Mouse (Mus musculus): ENCODE results near the gene Msln. TPM values are rescaled to one million over a fixed set of nuclear protein-coding genes. Genes with fewer than 3 reads are reported as not detected.

The Msln gene
- total and polyA plus RNA-seq, 3 experiments = not detected

DNA sequence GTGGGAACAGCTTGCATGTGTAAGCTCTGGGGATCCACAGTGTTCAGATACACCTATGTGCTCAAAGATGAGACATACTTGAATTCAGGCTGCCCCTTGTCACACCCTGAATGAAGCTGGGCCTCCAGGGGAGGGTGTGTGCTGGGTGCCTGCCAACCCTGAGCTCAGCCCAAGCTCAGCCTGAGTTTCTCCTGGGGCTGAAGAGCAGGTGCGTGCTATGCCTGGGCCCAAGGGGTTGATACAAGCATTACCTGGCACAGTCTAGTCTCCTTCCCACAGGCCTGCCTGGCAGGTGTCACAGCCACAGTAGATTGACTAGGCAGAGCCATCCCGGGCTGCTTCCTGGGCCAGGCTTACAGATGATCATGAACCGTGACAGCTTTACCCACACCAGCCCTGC, 18.4 kb downstream of the Msln start, which contains the start of gene Mslnl:
Mslnl (plus strand) TSS at position 298 of the 400 bp plus-strand sequence.
- in situ Hi-C loops (cut with MboI; ENCODE audit: low pct_ligation_motif_present, low pct_unique_long_range_greater_than_20kb, low sequenced_read_pairs) = loop anchor here (10.0 kb wide), 1 partner anchor 59 kb away; the partner anchor contains the start of genes AC134908.4, Fam173a and Metrn
- H3K4me3 ChIP-seq (replicated peaks in 1 of 3; ENCODE audit: low read depth in 2 of 3, low read length in 2 of 3, poor library complexity in 1 of 3) = no peak within 1 kb of the TSS
- no peaks in the 10 kb centered on the region for H3K4me1 ChIP-seq (ENCODE audit: control insufficient read depth in 1 of 2, insufficient read depth in 2 of 2)
- H3K27me3 ChIP-seq (replicated peaks) = peaks cover 55% of the 10 kb centered on the region
- H3K36me3 ChIP-seq (replicated peaks in 1 of 2; ENCODE audit: control insufficient read depth in 1 of 2, insufficient read depth in 1 of 2, low read length in 1 of 2) = peaks cover 3 to 18% of the 10 kb centered on the region in 2 experiments
- H3K4me2 ChIP-seq (ENCODE audit: insufficient read depth, low read depth, poor library complexity, severe bottlenecking) = no peak within 1 kb of the TSS
- DNase-seq (ENCODE audit: extremely low read depth) = no peak
- no peak within 1 kb of the TSS for H3K9ac ChIP-seq (ENCODE audit: insufficient read depth, low read depth)
- H3K9me3 ChIP-seq (replicated peaks; ENCODE audit: low read length) = no peaks in the 10 kb centered on the region
- no peak within 1 kb of the TSS for H3K27ac ChIP-seq (ENCODE audit: insufficient read depth, low read depth)
- TF ChIP-seq ELF1 (IDR thresholded peaks at IDR 0.05; ENCODE audit: low read depth, low read length) (no peak), ZNF384 (IDR thresholded peaks at IDR 0.05; ENCODE audit: low read depth, low read length) (no peak), UBTF (IDR thresholded peaks at IDR 0.05; ENCODE audit: low read depth, low read length) (no peak), TCF12 (IDR thresholded peaks at IDR 0.05; ENCODE audit: low read depth, low read length) (no peak), ZKSCAN1 (IDR thresholded peaks at IDR 0.05; ENCODE audit: borderline replicate concordance, low read depth, low read length) (no peak), RCOR1 (conservative IDR thresholded peaks at IDR 0.05; ENCODE audit: low read depth, low read length) (no peak), POLR2AphosphoS2 (IDR thresholded peaks at IDR 0.05; ENCODE audit: low read depth, low read length) (no peak)
- H3K79me2 ChIP-seq (replicated peaks; ENCODE audit: control insufficient read depth, extremely low read depth, insufficient read depth, poor library complexity, severe bottlenecking) = no peaks in the 10 kb centered on the region
- dilution Hi-C loops (cut with MboI; ENCODE audit: extremely low pct_ligation_motif_present, extremely low pct_unique_long_range_greater_than_20kb, low sequenced_read_pairs) = no loop called here

DNA sequence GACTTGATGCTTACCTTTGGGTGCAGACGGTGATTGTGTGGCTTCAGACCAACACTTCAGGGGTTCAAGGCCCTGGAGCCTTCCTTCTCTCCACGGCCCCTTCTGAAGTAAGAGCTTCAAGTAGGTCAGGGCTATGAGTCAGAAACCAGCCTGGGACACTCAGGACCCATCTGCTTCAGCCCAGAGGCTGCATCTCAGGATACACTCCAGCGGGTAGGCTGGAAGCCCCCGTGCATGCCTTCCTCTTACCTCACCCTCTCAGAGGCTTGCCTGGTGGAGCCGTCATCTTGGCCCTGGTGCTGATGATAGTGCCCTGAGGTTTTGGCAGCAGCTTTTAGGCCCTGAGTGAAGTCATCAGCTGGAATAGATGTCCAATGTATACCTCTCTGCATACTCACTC, 18.9 kb downstream of the Msln start:
- H3K9ac ChIP-seq (ENCODE audit: insufficient read depth, low read depth) = no peak overlapping the region
- no peaks in the 10 kb centered on the region for H3K4me1 ChIP-seq (ENCODE audit: control insufficient read depth in 1 of 2, insufficient read depth in 2 of 2)
- dilution Hi-C loops (cut with MboI; ENCODE audit: extremely low pct_ligation_motif_present, extremely low pct_unique_long_range_greater_than_20kb, low sequenced_read_pairs) = no loop called here
- peaks cover 7 to 23% of the 10 kb centered on the region in 2 experiments for H3K36me3 ChIP-seq (replicated peaks in 1 of 2; ENCODE audit: control insufficient read depth in 1 of 2, insufficient read depth in 1 of 2, low read length in 1 of 2)
- TF ChIP-seq TBP (conservative IDR thresholded peaks at IDR 0.05; ENCODE audit: low read depth, low read length) (no peak), CTCF (conservative IDR thresholded peaks at IDR 0.05 in 1 of 2, IDR thresholded peaks at IDR 0.05 in 1 of 2; ENCODE audit: low read depth in 2 of 2, low read length in 2 of 2) (no peak), GABPA (IDR thresholded peaks at IDR 0.05; ENCODE audit: insufficient replicate concordance, low read depth, low read length) (no peak), USF2 (conservative IDR thresholded peaks at IDR 0.05; ENCODE audit: low read depth, low read length) (no peak), SMC3 (IDR thresholded peaks at IDR 0.05; ENCODE audit: low read depth, low read length) (no peak), MEF2A (IDR thresholded peaks at IDR 0.05; ENCODE audit: borderline replicate concordance, low read depth, low read length) (no peak), ZC3H11A (IDR thresholded peaks at IDR 0.05; ENCODE audit: low read depth, low read length) (no peak), RCOR1 (conservative IDR thresholded peaks at IDR 0.05; ENCODE audit: low read depth, low read length) (no peak)
- H3K4me3 ChIP-seq (replicated peaks in 1 of 3; ENCODE audit: low read depth in 2 of 3, low read length in 2 of 3, poor library complexity in 1 of 3) = no peak overlapping the region
- H3K4me2 ChIP-seq (ENCODE audit: insufficient read depth, low read depth, poor library complexity, severe bottlenecking) = no peak overlapping the region
- in situ Hi-C loops (cut with MboI; ENCODE audit: low pct_ligation_motif_present, low pct_unique_long_range_greater_than_20kb, low sequenced_read_pairs) = loop anchor here (10.0 kb wide), 1 partner anchor 60 kb away; the partner anchor contains the start of genes AC134908.4, Fam173a and Metrn
- peaks cover 50% of the 10 kb centered on the region for H3K27me3 ChIP-seq (replicated peaks)
- no peaks in the 10 kb centered on the region for H3K9me3 ChIP-seq (replicated peaks; ENCODE audit: low read length)
- no peak overlapping the region for H3K27ac ChIP-seq (ENCODE audit: insufficient read depth, low read depth)
- H3K79me2 ChIP-seq (replicated peaks; ENCODE audit: control insufficient read depth, extremely low read depth, insufficient read depth, poor library complexity, severe bottlenecking) = no peaks in the 10 kb centered on the region
- DNase-seq (ENCODE audit: extremely low read depth) = no peak

All from CH12.LX (cell line).